In the genomic region with DNA sequence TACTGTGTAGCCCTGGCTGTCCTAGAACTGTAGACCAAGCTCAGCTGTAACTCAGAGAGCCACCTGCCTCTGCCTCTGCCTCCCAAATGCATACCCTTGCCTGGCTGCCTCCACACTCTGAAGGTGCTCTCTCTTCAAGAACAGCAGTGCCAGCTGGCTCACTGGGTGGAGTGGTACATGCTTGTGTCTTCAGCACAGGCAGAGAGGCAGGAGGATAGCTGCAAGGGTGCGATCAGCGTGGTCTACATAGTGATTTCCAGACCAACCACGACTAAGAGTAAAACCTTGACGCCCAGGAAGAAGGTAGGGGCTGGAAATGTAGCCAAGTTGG, we compare ENCODE assay signal across 9 mouse cellular contexts. TPM values are rescaled to one million over a fixed set of nuclear protein-coding genes. Genes with fewer than 3 reads are reported as not detected.
DNase-seq lines count a peak whose midpoint lies in the region; ATAC-seq lines count a peak whose summit lies in the region.
"Had no signal": no experiment of that assay in that cellular context is flagged by ENCODE, and none has a peak within 500 bp of the region (broad histone marks: within the 10 kb centered on the region; RNA-seq: fewer than 3 reads in every experiment).

No protein-coding gene starts in this region.

- H3K36me3 ChIP-seq in hindbrain, embryonic 10.5 days, result peaks cover 65% of the 10 kb centered on the region
- peaks cover 19% of the 10 kb centered on the region for H3K36me3 ChIP-seq in hindbrain, embryonic 11.5 days (ENCODE audit: control insufficient read depth, insufficient read depth, low read length)
- H3K36me3 ChIP-seq in limb, embryonic 12.5 days, result peaks cover 71% of the 10 kb centered on the region

- H3K27ac ChIP-seq in hindbrain, embryonic 10.5 days, result peak overlapping the region; percentile 72
- no peak overlapping the region for H3K27ac ChIP-seq in hindbrain, embryonic 11.5 days (ENCODE audit: low read depth, low read length)
- peak overlapping the region; percentile 70 for H3K27ac ChIP-seq in limb, embryonic 12.5 days

- no peak for ATAC-seq in hindbrain, embryonic 11.5 days (ENCODE audit: low FRiP score)
- no peak for ATAC-seq in limb, embryonic 12.5 days (ENCODE audit: insufficient number of reproducible peaks, insufficient read depth, low FRiP score, low TSS enrichment, low read depth)
- ATAC-seq in cerebellum, adult (ENCODE audit: insufficient number of reproducible peaks, low FRiP score, low TSS enrichment), result no peak

- WGBS in hindbrain, embryonic 10.5 days, result 90% methylated on average over 4 of the region's 4 CpGs
- 98% methylated on average over 4 of the region's 4 CpGs for WGBS in hindbrain, embryonic 11.5 days
- WGBS in limb, embryonic 12.5 days, result 83% methylated on average over 4 of the region's 4 CpGs

- H3K4me3 ChIP-seq in hindbrain, embryonic 10.5 days, result peak overlapping the region; percentile 22; the same call in 1 of the 2 replicates
- no peak overlapping the region for H3K4me3 ChIP-seq in hindbrain, embryonic 11.5 days (ENCODE audit: low read depth, low read length)
- no peak overlapping the region for H3K4me3 ChIP-seq in limb, embryonic 12.5 days (replicated peaks)

- peaks cover 63% of the 10 kb centered on the region for H3K4me1 ChIP-seq in hindbrain, embryonic 10.5 days (replicated peaks)
- H3K4me1 ChIP-seq in hindbrain, embryonic 11.5 days (replicated peaks; ENCODE audit: control insufficient read depth, insufficient read depth, low read length), result peaks cover 11% of the 10 kb centered on the region
- peaks cover 65% of the 10 kb centered on the region for H3K4me1 ChIP-seq in limb, embryonic 12.5 days (replicated peaks)

- H3K9ac ChIP-seq in hindbrain, embryonic 11.5 days (ENCODE audit: low read depth, low read length), result no peak overlapping the region
- H3K9ac ChIP-seq in limb, embryonic 12.5 days (replicated peaks), result no peak overlapping the region

- no peak overlapping the region for H3K4me2 ChIP-seq in hindbrain, embryonic 11.5 days (replicated peaks; ENCODE audit: low read depth, low read length)
- no peak overlapping the region for H3K4me2 ChIP-seq in limb, embryonic 12.5 days

- DNase-seq in hindbrain, embryonic 10.5 days (ENCODE audit: low spot score), result no peak
- no peak for DNase-seq in hindbrain, embryonic 11.5 days (ENCODE audit: low spot score)
- peak; percentile 76 for DNase-seq in thymus, postnatal 14 days
- no peak for DNase-seq in thymus, postnatal 25 days
- no peak for DNase-seq in adrenal gland, postnatal 14 days
- no peak for DNase-seq in adipocyte (ENCODE audit: low spot score)
- DNase-seq: right cerebral cortex, postnatal 14 days had no signal

- H3K27me3 ChIP-seq in hindbrain, embryonic 10.5 days (ENCODE audit: insufficient read depth, poor library complexity, severe bottlenecking), result no peaks in the 10 kb centered on the region
- H3K27me3 ChIP-seq in hindbrain, embryonic 11.5 days (ENCODE audit: control insufficient read depth, insufficient read depth, low read length), result no peaks in the 10 kb centered on the region
- no peaks in the 10 kb centered on the region for H3K27me3 ChIP-seq in limb, embryonic 12.5 days

- no peaks in the 10 kb centered on the region for H3K9me3 ChIP-seq in hindbrain, embryonic 10.5 days
- H3K9me3 ChIP-seq in hindbrain, embryonic 11.5 days (ENCODE audit: control insufficient read depth, low read length), result no peaks in the 10 kb centered on the region
- no peaks in the 10 kb centered on the region for H3K9me3 ChIP-seq in limb, embryonic 12.5 days

RNA-seq across cellular contexts. Expression of a gene that starts 47.0 kb away (rescaled TPM):
- polyA plus RNA-seq in hindbrain, embryonic 10.5 days (2016; fragmentation: Nextera tagmentation; extraction: Ambion mirVana), result 9.0 and 9.7 TPM in 2 replicates
- 6.8 and 9.0 TPM in 2 replicates for polyA plus RNA-seq in hindbrain, embryonic 11.5 days (2014; fragmentation: Nextera tagmentation; extraction: Ambion mirVana)
- 13.2 and 14.5 TPM in 2 replicates for polyA plus RNA-seq in limb, embryonic 12.5 days (2016; fragmentation: Nextera tagmentation; extraction: Ambion mirVana)
- 65.0 and 71.9 TPM in 2 replicates for total RNA-seq in adrenal gland, postnatal 14 days (2021)
